Mouse (Mus musculus): Measurements from ENCODE around the gene Arnt2. TPM values are rescaled to one million over a fixed set of nuclear protein-coding genes. Genes with fewer than 3 reads are reported as not detected.

Arnt2 gene
- total and polyA plus RNA-seq, 3 experiments: 0.05 TPM; not detected in 2

DNA sequence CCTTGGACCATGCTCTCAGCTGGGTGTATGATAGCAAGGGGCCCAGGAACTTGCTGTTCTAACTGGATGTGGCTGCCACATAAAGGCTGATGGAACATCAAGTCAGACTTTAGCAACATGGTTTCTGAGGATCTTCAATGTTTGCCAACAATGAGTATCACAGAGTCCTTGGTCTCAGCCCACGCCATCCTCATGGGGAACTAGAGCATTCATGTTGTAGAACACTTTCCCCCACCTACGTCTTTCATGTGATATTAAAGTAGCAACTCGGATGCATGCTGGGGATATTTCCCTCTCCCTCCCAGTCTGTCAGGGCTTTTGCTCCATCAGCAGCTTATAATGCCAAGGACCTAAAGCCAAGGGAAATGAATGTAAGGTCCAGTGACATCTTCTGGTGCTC lies 153.3 kb downstream of the Arnt2 start:
- no peak for TF ChIP-seq TAL1 (conservative IDR thresholded peaks at IDR 0.05; ENCODE audit: low read depth, low read length)
- no peak for TF ChIP-seq GATA1 (IDR thresholded peaks at IDR 0.05; ENCODE audit: borderline replicate concordance, low read length)
- Histone ChIP-seq H3K4me3 (ENCODE audit: low read depth, low read length) (no peak overlapping the region), H3K4me1 (ENCODE audit: insufficient read depth, low read depth, low read length) (no peaks in the 10 kb centered on the region), H3K9me3 (replicated peaks) (no peaks in the 10 kb centered on the region), H3K27me3 (ENCODE audit: insufficient read depth, low read length) (no peaks in the 10 kb centered on the region; the same call in 1 of the 2 replicates), H3K36me3 (replicated peaks) (no peaks in the 10 kb centered on the region)
- ATAC-seq (ENCODE audit: extremely low read depth, insufficient number of reproducible peaks, low FRiP score, poor library complexity, severe bottlenecking): no peak
- DNase-seq (ENCODE audit: low spot score): no peak

DNA sequence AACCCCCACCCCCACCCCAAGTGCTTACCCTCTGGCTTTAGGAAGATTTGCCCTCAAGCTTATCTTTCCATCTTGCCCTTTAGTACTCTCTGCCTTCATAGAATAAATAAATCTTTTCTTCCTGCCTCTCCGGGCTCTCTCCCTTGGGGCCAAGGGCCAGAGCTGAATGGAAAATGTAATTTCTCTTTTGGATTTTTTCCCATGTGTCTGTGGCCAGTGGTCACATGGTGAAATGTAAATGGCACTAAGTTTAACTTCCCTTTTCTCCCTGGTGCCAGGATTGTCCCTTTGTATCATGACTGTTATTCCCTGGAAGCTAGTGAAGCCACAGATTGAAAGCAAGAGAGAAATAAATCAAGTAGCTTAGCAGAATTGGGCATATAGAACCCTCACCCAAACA lies 153.7 kb downstream of the Arnt2 start:
- Histone ChIP-seq H3K9me3 (replicated peaks) (no peaks in the 10 kb centered on the region), H3K4me3 (ENCODE audit: low read depth, low read length) (no peak overlapping the region), H3K36me3 (replicated peaks) (no peaks in the 10 kb centered on the region), H3K27me3 (ENCODE audit: insufficient read depth, low read length) (peaks cover 1% of the 10 kb centered on the region), H3K4me1 (ENCODE audit: insufficient read depth, low read depth, low read length) (no peaks in the 10 kb centered on the region)
- no peak for TF ChIP-seq POLR2AphosphoS5 (IDR thresholded peaks at IDR 0.05; ENCODE audit: insufficient replicate concordance, low read depth, low read length)
- no peak for TF ChIP-seq TAL1 (conservative IDR thresholded peaks at IDR 0.05; ENCODE audit: low read depth, low read length)
- DNase-seq (ENCODE audit: low spot score) (no peak), ATAC-seq (ENCODE audit: extremely low read depth, insufficient number of reproducible peaks, low FRiP score, poor library complexity, severe bottlenecking) (no peak)

DNA sequence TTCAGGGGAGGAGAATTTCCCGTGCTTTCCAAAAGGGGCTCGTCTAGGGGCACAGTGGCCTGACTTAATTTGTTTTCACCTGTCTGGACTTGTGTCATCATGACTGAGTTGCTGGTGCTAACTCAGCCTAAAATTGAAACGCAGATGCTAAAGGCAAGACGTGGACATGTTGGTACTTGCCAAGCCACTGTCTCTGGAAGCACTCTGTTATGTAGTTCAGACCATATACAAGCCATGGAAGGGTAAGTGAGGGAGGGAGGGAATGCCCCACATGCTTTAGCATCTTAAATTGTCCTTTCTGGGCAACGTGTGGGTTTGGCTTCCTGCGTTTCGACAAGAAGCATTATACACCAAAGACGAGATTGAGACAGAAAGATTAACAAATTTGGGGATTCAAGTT lies 155.1 kb downstream of the Arnt2 start:
- Histone ChIP-seq H3K4me1 (ENCODE audit: insufficient read depth, low read depth, low read length) (no peaks in the 10 kb centered on the region), H3K4me3 (ENCODE audit: low read depth, low read length) (no peak overlapping the region), H3K27me3 (ENCODE audit: insufficient read depth, low read length) (peaks cover 4% of the 10 kb centered on the region), H3K36me3 (replicated peaks) (no peaks in the 10 kb centered on the region), H3K9me3 (replicated peaks) (no peaks in the 10 kb centered on the region)
- DNase-seq (ENCODE audit: low spot score) (no peak), ATAC-seq (ENCODE audit: extremely low read depth, insufficient number of reproducible peaks, low FRiP score, poor library complexity, severe bottlenecking) (no peak)
- TF ChIP-seq TAL1 (conservative IDR thresholded peaks at IDR 0.05; ENCODE audit: low read depth, low read length) (no peak), GATA1 (IDR thresholded peaks at IDR 0.05; ENCODE audit: borderline replicate concordance, low read length) (no peak), CTCF (IDR thresholded peaks at IDR 0.05; ENCODE audit: low read depth, low read length) (no peak), POLR2AphosphoS5 (IDR thresholded peaks at IDR 0.05; ENCODE audit: insufficient replicate concordance, low read depth, low read length) (no peak), GATA2 (IDR thresholded peaks at IDR 0.05; ENCODE audit: borderline replicate concordance, low read depth, low read length) (no peak)

DNA sequence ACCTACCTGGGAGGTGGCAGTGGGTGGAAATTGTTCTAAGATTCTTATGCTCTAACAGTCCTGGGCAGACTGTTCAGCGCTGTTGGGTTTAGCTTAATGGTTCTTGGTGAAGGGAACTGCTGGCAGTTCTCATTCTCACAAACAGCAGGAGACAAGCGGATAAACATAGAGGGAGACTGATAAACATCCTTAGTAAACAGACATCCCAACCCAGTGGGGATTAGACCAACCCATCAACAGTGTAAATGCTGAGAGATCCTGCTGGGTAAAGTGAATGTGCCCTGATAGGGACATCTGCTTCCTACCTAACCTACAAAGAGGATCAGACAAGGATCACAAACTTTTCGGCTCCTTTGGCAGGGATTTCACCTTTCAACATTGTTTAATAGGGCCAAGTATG lies 155.7 kb downstream of the Arnt2 start:
- TF ChIP-seq CTCF (IDR thresholded peaks at IDR 0.05; ENCODE audit: low read depth, low read length): no peak
- TF ChIP-seq GATA1 (IDR thresholded peaks at IDR 0.05; ENCODE audit: borderline replicate concordance, low read length): no peak
- TF ChIP-seq GATA2 (IDR thresholded peaks at IDR 0.05; ENCODE audit: borderline replicate concordance, low read depth, low read length): no peak
- TF ChIP-seq POLR2AphosphoS5 (IDR thresholded peaks at IDR 0.05; ENCODE audit: insufficient replicate concordance, low read depth, low read length): no peak
- no peak for TF ChIP-seq TAL1 (conservative IDR thresholded peaks at IDR 0.05; ENCODE audit: low read depth, low read length)
- DNase-seq (ENCODE audit: low spot score) (no peak), ATAC-seq (ENCODE audit: extremely low read depth, insufficient number of reproducible peaks, low FRiP score, poor library complexity, severe bottlenecking) (no peak)
- Histone ChIP-seq H3K4me3 (ENCODE audit: low read depth, low read length) (no peak overlapping the region), H3K9me3 (replicated peaks) (no peaks in the 10 kb centered on the region), H3K27me3 (ENCODE audit: insufficient read depth, low read length) (peaks cover 4% of the 10 kb centered on the region), H3K4me1 (ENCODE audit: insufficient read depth, low read depth, low read length) (no peaks in the 10 kb centered on the region), H3K36me3 (replicated peaks) (no peaks in the 10 kb centered on the region)

DNA sequence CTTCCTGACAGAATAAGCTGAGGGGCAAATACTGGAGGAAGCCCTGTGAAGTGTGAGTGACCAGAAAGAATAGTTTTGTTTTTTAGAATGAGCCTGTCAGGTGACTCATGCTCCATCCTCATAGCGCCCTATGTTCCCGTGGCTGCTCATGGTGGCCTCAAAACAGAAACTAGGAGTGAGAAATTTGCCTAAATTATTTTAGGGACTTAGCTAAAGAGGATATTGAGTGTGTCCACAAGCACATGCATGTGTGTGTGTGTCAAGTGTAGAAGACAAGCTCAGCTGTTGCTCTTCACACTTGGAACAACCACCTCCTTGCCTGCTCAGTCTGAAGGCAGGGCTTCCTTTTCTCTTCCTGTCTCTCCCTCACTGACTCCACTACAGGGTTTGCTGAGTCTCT lies 158.3 kb downstream of the Arnt2 start:
- ATAC-seq (ENCODE audit: extremely low read depth, insufficient number of reproducible peaks, low FRiP score, poor library complexity, severe bottlenecking): no peak
- no peaks in the 10 kb centered on the region for H3K4me1 ChIP-seq (ENCODE audit: insufficient read depth, low read depth, low read length)

DNA sequence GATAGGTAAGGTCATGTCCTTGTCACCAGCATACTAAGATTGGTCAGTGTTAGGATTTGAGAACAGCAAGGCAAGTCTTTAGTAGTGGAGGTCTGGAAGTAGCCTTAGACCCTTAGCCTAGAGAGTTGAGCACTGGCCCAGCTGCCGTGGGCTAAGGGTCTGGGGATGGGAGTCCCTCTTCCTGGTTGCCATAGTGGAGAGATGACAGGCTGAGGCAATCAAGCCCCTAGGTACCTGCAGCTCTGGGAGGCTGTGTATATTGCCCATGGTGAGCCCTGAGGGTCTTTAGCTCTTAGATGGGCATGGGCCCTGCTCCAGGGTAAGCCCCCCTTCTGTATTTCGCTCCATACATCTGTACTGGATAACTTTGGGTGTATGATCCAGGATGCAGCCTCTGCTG lies 159.2 kb downstream of the Arnt2 start:
- H3K4me1 ChIP-seq (ENCODE audit: insufficient read depth, low read depth, low read length): no peaks in the 10 kb centered on the region
- H3K4me3 ChIP-seq (ENCODE audit: low read depth, low read length): no peak overlapping the region
- DNase-seq (ENCODE audit: low spot score) (no peak), ATAC-seq (ENCODE audit: extremely low read depth, insufficient number of reproducible peaks, low FRiP score, poor library complexity, severe bottlenecking) (no peak)
- peaks cover 4% of the 10 kb centered on the region; the same call in 1 of the 2 replicates for H3K27me3 ChIP-seq (ENCODE audit: insufficient read depth, low read length)
- no peak for TF ChIP-seq CTCF (IDR thresholded peaks at IDR 0.05; ENCODE audit: low read depth, low read length)
- TF ChIP-seq POLR2AphosphoS5 (IDR thresholded peaks at IDR 0.05; ENCODE audit: insufficient replicate concordance, low read depth, low read length): no peak
- no peak for TF ChIP-seq TAL1 (conservative IDR thresholded peaks at IDR 0.05; ENCODE audit: low read depth, low read length)
- TF ChIP-seq GATA1 (IDR thresholded peaks at IDR 0.05; ENCODE audit: borderline replicate concordance, low read length): no peak
- no peak for TF ChIP-seq GATA2 (IDR thresholded peaks at IDR 0.05; ENCODE audit: borderline replicate concordance, low read depth, low read length)
- H3K9me3 ChIP-seq (replicated peaks): no peaks in the 10 kb centered on the region
- H3K36me3 ChIP-seq (replicated peaks): no peaks in the 10 kb centered on the region

More for the DNA sequence above, 158.3 kb downstream of the Arnt2 start:
- H3K4me3 ChIP-seq (ENCODE audit: low read depth, low read length): no peak overlapping the region
- no peak for TF ChIP-seq GATA1 (IDR thresholded peaks at IDR 0.05; ENCODE audit: borderline replicate concordance, low read length)
- H3K27me3 ChIP-seq (ENCODE audit: insufficient read depth, low read length): peaks cover 4% of the 10 kb centered on the region
- H3K36me3 ChIP-seq (replicated peaks): no peaks in the 10 kb centered on the region
- no peak for DNase-seq (ENCODE audit: low spot score)
- H3K9me3 ChIP-seq (replicated peaks): no peaks in the 10 kb centered on the region

DNA sequence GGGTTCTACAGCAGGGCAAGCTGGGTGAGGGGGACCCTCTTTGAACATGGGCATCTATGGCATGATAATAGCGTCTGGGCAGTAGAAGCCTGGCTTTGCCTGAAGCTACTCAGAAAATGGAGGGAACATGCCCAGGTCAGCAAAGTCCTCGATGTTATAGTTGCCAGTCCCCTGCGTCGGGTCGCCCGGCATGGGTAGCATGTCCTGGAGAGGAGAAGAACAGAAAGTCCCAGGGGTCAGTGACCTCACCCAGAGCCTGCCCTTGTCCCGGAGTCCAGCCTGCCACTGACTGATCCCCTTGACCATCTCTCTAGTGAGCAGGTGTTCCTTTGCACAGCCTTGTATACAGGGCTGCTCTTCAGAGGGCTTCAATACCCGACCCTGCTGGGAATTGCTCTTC lies 160.0 kb downstream of the Arnt2 start:
- DNase-seq (ENCODE audit: low spot score): no peak
- H3K4me1 ChIP-seq (ENCODE audit: insufficient read depth, low read depth, low read length): no peaks in the 10 kb centered on the region
- TF ChIP-seq GATA2 (IDR thresholded peaks at IDR 0.05; ENCODE audit: borderline replicate concordance, low read depth, low read length) (no peak), GATA1 (IDR thresholded peaks at IDR 0.05; ENCODE audit: borderline replicate concordance, low read length) (no peak), CTCF (IDR thresholded peaks at IDR 0.05; ENCODE audit: low read depth, low read length) (no peak), POLR2AphosphoS5 (IDR thresholded peaks at IDR 0.05; ENCODE audit: insufficient replicate concordance, low read depth, low read length) (no peak), TAL1 (conservative IDR thresholded peaks at IDR 0.05; ENCODE audit: low read depth, low read length) (no peak)
- no peak for ATAC-seq (ENCODE audit: extremely low read depth, insufficient number of reproducible peaks, low FRiP score, poor library complexity, severe bottlenecking)
- H3K36me3 ChIP-seq (replicated peaks): no peaks in the 10 kb centered on the region
- peaks cover 4% of the 10 kb centered on the region; the same call in 1 of the 2 replicates for H3K27me3 ChIP-seq (ENCODE audit: insufficient read depth, low read length)
- H3K4me3 ChIP-seq (ENCODE audit: low read depth, low read length): no peak overlapping the region
- H3K9me3 ChIP-seq (replicated peaks): no peaks in the 10 kb centered on the region

Measured in G1E (cell line).